Mouse (Mus musculus) hindbrain, embryonic 16.5 days (tissue): ENCODE results near the gene Adora1. TPM values are rescaled to one million over a fixed set of nuclear protein-coding genes. Genes with fewer than 3 reads are reported as not detected.
A peak's percentile ranks its signal among the peaks of the same experiment; 100 is the strongest.

Experiments
- ATAC-seq: fragments of 200-750 bp; cut with Nextera tagmentation; 2 replicates; pipeline ENCODE4 v1.8.0; 2017; ENCODE audit warnings: moderate TSS enrichment, moderate library complexity
- H3K27ac ChIP-seq: fragments of 300-500 bp; sonication (generic); 2 replicates; pipeline ENCODE4 v1.5.1; 2014; ENCODE audit warnings: low read depth, mild to moderate bottlenecking, control low read depth, low read length, moderate library complexity
- H3K27me3 ChIP-seq: fragments of 300-500 bp; sonication (generic); replicated peaks from 2 replicates; pipeline ENCODE4 v1.6.1; 2014; ENCODE audit warnings: low read length; ENCODE audit not compliant: control insufficient read depth, insufficient read depth
- H3K36me3 ChIP-seq: fragments of 300-500 bp; sonication (generic); 2 replicates; pipeline ENCODE4 v1.6.1; 2014; ENCODE audit warnings: mild to moderate bottlenecking, low read length, moderate library complexity, mixed read lengths; ENCODE audit not compliant: control insufficient read depth, insufficient read depth
- H3K4me1 ChIP-seq: fragments of 300-500 bp; sonication (generic); 2 replicates; pipeline ENCODE4 v1.6.1; 2014; ENCODE audit warnings: low read depth, low read length; ENCODE audit not compliant: control insufficient read depth, insufficient read depth
- H3K4me2 ChIP-seq: fragments of 300-500 bp; sonication (generic); 2 replicates; pipeline ENCODE4 v1.6.1; 2014; ENCODE audit warnings: mild to moderate bottlenecking, low read length, control low read depth, moderate library complexity
- H3K4me3 ChIP-seq: fragments of 300-500 bp; sonication (generic); 2 replicates; pipeline ENCODE4 v1.5.1; 2014; ENCODE audit warnings: mild to moderate bottlenecking, low read length, control low read depth, moderate library complexity
- H3K9ac ChIP-seq: fragments of 300-500 bp; sonication (generic); 2 replicates; pipeline ENCODE4 v1.6.1; 2014; ENCODE audit warnings: low read depth, mild to moderate bottlenecking, control low read depth, low read length, moderate library complexity
- H3K9me3 ChIP-seq: fragments of 300-500 bp; sonication (generic); 2 replicates; pipeline ENCODE4 v1.6.1; 2014; ENCODE audit warnings: mild to moderate bottlenecking, low read length, moderate library complexity; ENCODE audit not compliant: control insufficient read depth
- WGBS: fragments of 180-500 bp; shearing (Covaris S2); extraction: QIAGEN DNeasy Blood & Tissue Kit; methylation state at CpG from one replicate; pipeline ENCODE4 v1.1.7; 2014; 5-methylcytosine and 5-hydroxymethylcytosine counted together
- polyA plus RNA-seq: library from polyadenylated mRNA; unstranded; fragments of >200 nt; fragmentation: Nextera tagmentation; extraction: Ambion mirVana; gene quantifications from 2 replicates; pipeline ENCODE4 v1.2.1, GENCODE M21; 2015

Adora1 gene
- polyA plus RNA-seq, 1 experiment from 2014 or later, result 35.9 TPM

GRCm38 (mm10) chr1:134182025-134182424 is 53.2 kb downstream of the Adora1 start, which contains the start of gene Chil1:
Chil1 (plus strand) TSS chr1:134182176.
- no peak; the same call in 1 of the 2 replicates for ATAC-seq
- no peak within 1 kb of the TSS for H3K9ac ChIP-seq
- 52% methylated on average over 4 of the region's 4 CpGs for WGBS
- H3K4me1 ChIP-seq, result no peaks in the 10 kb centered on the region
- H3K4me2 ChIP-seq, result no peak within 1 kb of the TSS
- H3K27ac ChIP-seq, result 0 out of 2 replicates have a peak within 1 kb of the TSS, but pooled peaks have one; percentile 19
- H3K27me3 ChIP-seq, result no peaks in the 10 kb centered on the region
- H3K36me3 ChIP-seq, result no peaks in the 10 kb centered on the region
- no peak within 1 kb of the TSS for H3K4me3 ChIP-seq
- no peaks in the 10 kb centered on the region for H3K9me3 ChIP-seq

GRCm38 (mm10) chr1:134177976-134178375 is 57.3 kb downstream of the Adora1 start:
- 84% methylated on average over 5 of the region's 5 CpGs for WGBS
- no peaks in the 10 kb centered on the region for H3K36me3 ChIP-seq
- no peak overlapping the region for H3K4me2 ChIP-seq
- no peak overlapping the region for H3K27ac ChIP-seq
- ATAC-seq, result no peak
- no peak overlapping the region for H3K4me3 ChIP-seq
- no peaks in the 10 kb centered on the region for H3K9me3 ChIP-seq
- H3K4me1 ChIP-seq, result no peaks in the 10 kb centered on the region
- no peaks in the 10 kb centered on the region for H3K27me3 ChIP-seq
- no peak overlapping the region for H3K9ac ChIP-seq

GRCm38 (mm10) chr1:134173081-134173480 is 62.1 kb downstream of the Adora1 start:
- H3K9me3 ChIP-seq, result no peaks in the 10 kb centered on the region
- no peak for ATAC-seq
- WGBS, result 67% methylated on average over 7 of the region's 7 CpGs

GRCm38 (mm10) chr1:134168985-134169697 is 66.1 kb downstream of the Adora1 start:
- Histone ChIP-seq H3K27me3 (no peaks in the 10 kb centered on the region), H3K9me3 (no peaks in the 10 kb centered on the region), H3K36me3 (no peaks in the 10 kb centered on the region), H3K4me2 (no peak overlapping the region), H3K9ac (no peak overlapping the region), H3K27ac (no peak overlapping the region), H3K4me3 (no peak overlapping the region), H3K4me1 (no peaks in the 10 kb centered on the region)
- 90% methylated on average over 8 of the region's 8 CpGs for WGBS
- ATAC-seq, result no peak

More at GRCm38 (mm10) chr1:134173081-134173480, 62.1 kb downstream of the Adora1 start:
- Histone ChIP-seq H3K4me3 (no peak overlapping the region), H3K9ac (no peak overlapping the region), H3K27ac (no peak overlapping the region), H3K4me2 (no peak overlapping the region), H3K36me3 (no peaks in the 10 kb centered on the region), H3K4me1 (no peaks in the 10 kb centered on the region), H3K27me3 (no peaks in the 10 kb centered on the region)

GRCm38 (mm10) chr1:134168567-134168966 is 66.7 kb downstream of the Adora1 start:
- no peak for ATAC-seq
- H3K36me3 ChIP-seq, result no peaks in the 10 kb centered on the region
- H3K4me1 ChIP-seq, result no peaks in the 10 kb centered on the region
- H3K27me3 ChIP-seq, result no peaks in the 10 kb centered on the region
- H3K4me3 ChIP-seq, result no peak overlapping the region
- 92% methylated on average over 3 of the region's 3 CpGs for WGBS
- H3K4me2 ChIP-seq, result no peak overlapping the region
- H3K9ac ChIP-seq, result no peak overlapping the region
- no peaks in the 10 kb centered on the region for H3K9me3 ChIP-seq
- no peak overlapping the region for H3K27ac ChIP-seq

- no peak overlapping the region for H3K9ac ChIP-seq
- WGBS, result 54% methylated on average over 14 of the region's 14 CpGs
Observed at GRCm38 (mm10) chr1:134167416-134168305, 67.6 kb downstream of the Adora1 start.

GRCm38 (mm10) chr1:134166547-134166946 is 68.7 kb downstream of the Adora1 start:
- H3K27me3 ChIP-seq, result no peaks in the 10 kb centered on the region
- no peak overlapping the region for H3K4me2 ChIP-seq
- 97% methylated on average over 3 of the region's 3 CpGs for WGBS
- no peak overlapping the region for H3K9ac ChIP-seq
- no peak overlapping the region for H3K27ac ChIP-seq
- no peaks in the 10 kb centered on the region for H3K9me3 ChIP-seq
- H3K4me1 ChIP-seq, result no peaks in the 10 kb centered on the region
- H3K4me3 ChIP-seq, result no peak overlapping the region
- ATAC-seq, result no peak
- H3K36me3 ChIP-seq, result no peaks in the 10 kb centered on the region

More at GRCm38 (mm10) chr1:134167416-134168305, 67.6 kb downstream of the Adora1 start:
- Histone ChIP-seq H3K27me3 (no peaks in the 10 kb centered on the region), H3K36me3 (no peaks in the 10 kb centered on the region), H3K4me3 (no peak overlapping the region), H3K4me1 (no peaks in the 10 kb centered on the region), H3K27ac (no peak overlapping the region), H3K4me2 (no peak overlapping the region), H3K9me3 (no peaks in the 10 kb centered on the region)
- no peak for ATAC-seq

GRCm38 (mm10) chr1:134164454-134164853 is 70.8 kb downstream of the Adora1 start:
- H3K4me3 ChIP-seq, result no peak overlapping the region
- no peak overlapping the region for H3K27ac ChIP-seq
- H3K4me1 ChIP-seq, result no peaks in the 10 kb centered on the region
- ATAC-seq, result no peak
- H3K4me2 ChIP-seq, result no peak overlapping the region
- WGBS, result 76% methylated on average over 4 of the region's 4 CpGs
- no peaks in the 10 kb centered on the region for H3K27me3 ChIP-seq
- no peaks in the 10 kb centered on the region for H3K36me3 ChIP-seq
- no peaks in the 10 kb centered on the region for H3K9me3 ChIP-seq
- H3K9ac ChIP-seq, result no peak overlapping the region

- WGBS, result 87% methylated on average over 7 of the region's 7 CpGs
- ATAC-seq, result no peak
- Histone ChIP-seq H3K4me1 (no peaks in the 10 kb centered on the region), H3K36me3 (no peaks in the 10 kb centered on the region), H3K27me3 (no peaks in the 10 kb centered on the region), H3K4me2 (no peak overlapping the region), H3K27ac (no peak overlapping the region), H3K9me3 (no peaks in the 10 kb centered on the region), H3K4me3 (no peak overlapping the region), H3K9ac (no peak overlapping the region)
Observed at GRCm38 (mm10) chr1:134163476-134163875, 71.8 kb downstream of the Adora1 start.
